Mouse (Mus musculus) left cerebral cortex, adult 9 months (tissue): ENCODE results near the gene Rims1.

Source experiments
- DNase-seq, 2 experiments: peaks; one replicate each; pipeline ENCODE4 v3.0.0; 2022; ENCODE audit warnings: low spot score in 2 of 2

Gene Rims1

DNA sequence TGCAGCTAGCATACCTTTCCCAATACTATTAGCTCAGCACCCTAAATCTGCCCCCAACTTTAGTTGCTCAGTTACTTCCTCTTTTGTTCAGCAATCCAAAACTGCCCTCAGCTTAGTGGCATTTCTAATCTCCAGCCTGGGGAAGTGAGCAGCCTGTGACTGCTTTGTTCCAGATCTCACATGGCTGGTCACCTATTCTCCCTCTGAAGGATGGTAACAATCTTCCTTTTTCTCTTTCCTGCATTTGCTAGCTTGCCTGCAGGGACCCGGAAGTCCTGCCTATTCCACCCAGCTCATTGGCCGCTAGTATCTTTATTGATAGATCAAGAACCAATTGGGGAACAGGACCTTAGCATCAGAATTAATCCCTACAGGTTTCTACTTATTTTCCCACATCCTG lies 551.5 kb downstream of the Rims1 start:
- no peak for DNase-seq

GRCm38 (mm10) chr1:22252873-22253272 lies 552.9 kb downstream of the Rims1 start:
- no peak for DNase-seq

GRCm38 (mm10) chr1:22248898-22249386 lies 556.9 kb downstream of the Rims1 start:
- no peak for DNase-seq

- peak in 1 of 2 experiments; percentile 57 for DNase-seq
Observed at GRCm38 (mm10) chr1:22245748-22246147, 560.0 kb downstream of the Rims1 start.
